Mouse (Mus musculus) embryonic stem cell, embryonic (primary cell): ENCODE measurements around the gene Mcidas.

Experiments used
- CTCF ChIA-PET, 4 experiments: fragments of 300-600 bp in 2 of 4; fragments of 350-600 bp in 2 of 4; sonication (Branson Sonifier 250); formaldehyde crosslinking; loops; one replicate each; lab custom pipeline; 2022; ENCODE audit warnings: inconsistent platforms in 2 of 4; lab: Charles Lee
- POLR2A ChIA-PET, 4 experiments: fragments of 300-600 bp in 2 of 4; fragments of 350-600 bp in 2 of 4; sonication (Branson Sonifier 250); formaldehyde crosslinking; loops; one replicate each; lab custom pipeline; 2022; ENCODE audit warnings: antibody characterized with exemption in 4 of 4, inconsistent platforms in 1 of 4; lab: Charles Lee

Gene Mcidas

DNA sequence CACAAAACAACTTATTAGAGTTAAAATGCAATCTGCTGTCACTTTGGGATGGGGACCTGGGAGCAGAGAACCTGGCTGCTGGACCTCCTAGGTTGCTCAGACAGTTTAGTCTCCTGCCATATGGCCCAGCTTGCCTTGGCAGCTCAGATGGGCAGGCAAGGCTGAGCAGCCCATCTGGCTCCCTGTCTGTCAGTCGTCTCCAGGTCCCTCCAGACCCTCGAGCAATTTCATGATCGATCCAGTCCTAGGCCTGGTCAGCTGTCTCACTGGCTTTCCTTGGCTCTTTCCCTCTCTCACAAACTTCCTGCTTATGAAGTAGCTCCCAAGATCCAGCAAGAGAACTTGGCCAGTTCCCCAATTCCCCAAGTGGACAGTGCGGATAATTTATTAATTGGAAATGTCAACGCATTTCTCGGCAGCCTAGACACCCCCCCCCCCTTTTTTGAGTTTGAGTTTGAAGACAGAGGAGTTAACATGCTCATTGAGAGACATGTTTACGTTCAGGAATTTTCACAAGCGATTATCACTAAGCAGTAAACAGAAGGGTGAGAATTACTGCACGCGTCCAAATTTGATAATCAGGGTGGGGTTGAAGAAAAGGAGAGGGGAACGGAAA lies 40.7 kb downstream of the Mcidas start:
- ChIA-PET CTCF (interaction anchor here in 3 of 4 experiments (0.7 to 2.7 kb wide), 6 partner anchors 12 to 361 kb away, joined by 3 to 14 read pairs (median 6); partner anchors contain the start of genes Ccno (in 1 of the 3), Dhx29 (in 1 of the 3), Gpx8 (in 1 of the 3) and Mtrex (in 1 of the 3)), POLR2A (interaction anchor here in 3 of 4 experiments (0.7 to 2.8 kb wide), 5 partner anchors 11 to 398 kb away, joined by 3 to 15 read pairs (median 3); partner anchors contain the start of gene Ccno (in 2 of the 3))

- ChIA-PET CTCF (interaction anchor here in 3 of 4 experiments (0.9 to 2.7 kb wide), 8 partner anchors 11 to 525 kb away, joined by 3 to 14 read pairs (median 4); partner anchors contain the start of genes Ccno (in 1 of the 3), Dhx29 (in 1 of the 3), Gpx8 (in 1 of the 3) and Mtrex (in 1 of the 3)), POLR2A (interaction anchor here in 3 of 4 experiments (1.4 to 2.8 kb wide), 4 partner anchors 47 to 234 kb away, joined by 4 to 15 read pairs (median 8); partner anchors contain the start of genes Ccno (in 2 of the 3), Dhx29 (in 1 of the 3), Mtrex (in 1 of the 3) and Plpp1 (in 1 of the 3))
Observed at GRCm38 (mm10) chr13:113034950-113035421, 41.3 kb downstream of the Mcidas start, which contains the start of gene Cdc20b. Gene Cdc20b, plus strand, starts transcription at chr13:113035111.

GRCm38 (mm10) chr13:113035852-113036251 lies 42.2 kb downstream of the Mcidas start:
- ChIA-PET POLR2A (interaction anchor here (0.5 to 2.8 kb wide), 12 partner anchors 48 to 572 kb away, joined by 3 to 15 read pairs (median 4); partner anchors contain the start of genes Ccno (in 3 of the 4), Dhx29 (in 1 of the 4), Il6st (in 1 of the 4) and Mtrex (in 1 of the 4)), CTCF (interaction anchor here (0.6 to 2.7 kb wide), 35 partner anchors 10 to 605 kb away, joined by 3 to 32 read pairs (median 4); partner anchors contain the start of genes Gpx8 (in 3 of the 4), Ccno (in 2 of the 4) and Slc38a9 (in 1 of the 4))

GRCm38 (mm10) chr13:113044876-113045275 lies 51.2 kb downstream of the Mcidas start:
- ChIA-PET POLR2A (interaction anchor here in 1 of 4 experiments (1.6 kb wide), 1 partner anchor 11 kb away, joined by 3 read pairs; no protein-coding TSS in a partner anchor), CTCF (interaction anchor here in 3 of 4 experiments (1.4 to 2.8 kb wide), 4 partner anchors 8 to 221 kb away, joined by 4 to 15 read pairs (median 10); no protein-coding TSS in a partner anchor)

- CTCF ChIA-PET: interaction anchor here (0.6 to 2.8 kb wide), 35 partner anchors 8 to 893 kb away, joined by 3 to 15 read pairs (median 4); partner anchors contain the start of genes Ccno (in 1 of the 4) and Cdc20b (in 1 of the 4)
- POLR2A ChIA-PET: interaction anchor here in 3 of 4 experiments (0.6 to 1.7 kb wide), 7 partner anchors 11 to 290 kb away, joined by 3 to 6 read pairs (median 3); partner anchors contain the start of gene Ccno (in 2 of the 3)
Observed at GRCm38 (mm10) chr13:113045458-113046110, 51.9 kb downstream of the Mcidas start.

GRCm38 (mm10) chr13:113046211-113046883 lies 52.7 kb downstream of the Mcidas start, which contains the start of gene Gpx8:
Gene Gpx8, minus strand, starts transcription at chr13:113046410.
- ChIA-PET CTCF (interaction anchor here (0.6 to 2.8 kb wide), 35 partner anchors 9 to 893 kb away, joined by 3 to 15 read pairs (median 4); partner anchors contain the start of genes Ccno (in 1 of the 4) and Cdc20b (in 1 of the 4)), POLR2A (interaction anchor here in 2 of 4 experiments (0.7 to 1.7 kb wide), 6 partner anchors 59 to 291 kb away, joined by 3 to 6 read pairs (median 3); partner anchors contain the start of gene Ccno (in 2 of the 2))

DNA sequence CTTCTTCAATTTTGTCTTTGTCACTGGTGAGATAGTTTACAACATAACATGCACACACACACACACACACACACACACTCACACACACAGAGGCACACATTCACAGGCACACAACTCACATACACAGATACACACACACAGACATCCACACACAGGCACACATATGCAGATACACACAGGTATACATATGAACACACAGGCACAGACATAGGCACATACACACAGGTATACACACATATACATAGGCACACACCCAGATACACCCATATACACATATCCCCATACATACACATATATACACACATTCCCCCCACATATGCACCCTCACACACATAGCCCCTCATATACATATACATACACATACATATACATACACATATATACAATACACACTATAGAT lies 53.4 kb downstream of the Mcidas start:
- CTCF ChIA-PET: interaction anchor here in 2 of 4 experiments (2.2 to 2.8 kb wide), 2 partner anchors 211 to 218 kb away, joined by 14 to 15 read pairs; no protein-coding TSS in a partner anchor
- POLR2A ChIA-PET: interaction anchor here in 1 of 4 experiments (1.7 kb wide), 1 partner anchor 206 kb away, joined by 3 read pairs; no protein-coding TSS in a partner anchor

- ChIA-PET POLR2A (no interaction called here), CTCF (interaction anchor here in 1 of 4 experiments (2.8 kb wide), 1 partner anchor 210 kb away, joined by 14 read pairs; no protein-coding TSS in a partner anchor)
Observed at GRCm38 (mm10) chr13:113047647-113048046, 54.0 kb downstream of the Mcidas start.
